Mouse (Mus musculus) Patski (cell line): ENCODE results near the gene Slc16a13. TPM values are rescaled to one million over a fixed set of nuclear protein-coding genes. Genes with fewer than 3 reads are reported as not detected.

Experiments used
- ATAC-seq: fragments of 100-300 bp; one replicate; pipeline ENCODE4 v1.8.0; 2021
- CTCF ChIA-PET: fragments of 350-600 bp; sonication (Branson Sonifier 250); formaldehyde crosslinking; loops from one replicate; lab custom pipeline; 2022; ENCODE audit warnings: inconsistent platforms; lab: Charles Lee
- POLR2A ChIA-PET: fragments of 350-600 bp; sonication (Branson Sonifier 250); formaldehyde crosslinking; loops from one replicate; lab custom pipeline; 2022; ENCODE audit warnings: antibody characterized with exemption, inconsistent platforms; lab: Charles Lee
- DNase-seq: peaks from one replicate; pipeline ENCODE4 v3.0.0-alpha.2; 2011; ENCODE audit warnings: low read depth, low spot score
- H3K27me3 ChIP-seq: fragments of 371-371 bp; one replicate; pipeline ENCODE4 v1.5.1; 2021
- CTCF ChIP-seq: fragments of 100-300 bp; IDR thresholded peaks from one replicate; pipeline ENCODE4 v1.5.1; 2021
- in situ Hi-C: fragments of 300-500 bp; cut with MboI; formaldehyde crosslinking; loops from 3 replicates; pipeline ENCODE4 v1.11.1; 2018; ENCODE audit warnings: low pct_unique_long_range_greater_than_20kb, mixed read lengths
- polyA plus RNA-seq: library from polyadenylated mRNA; unstranded; gene quantifications from one replicate; pipeline ENCODE4 v1.2.3, GENCODE M21; 2021

Gene Slc16a13
- polyA plus RNA-seq, 1 experiment from 2014 or later, result 12.2 TPM

- POLR2A ChIA-PET, result no interaction called here
- ATAC-seq, result no peak
- no peak for TF ChIP-seq CTCF
- CTCF ChIA-PET, result interaction anchor here (1.2 kb wide), 1 partner anchor 15 kb away, joined by 3 read pairs; no protein-coding TSS in a partner anchor
- H3K27me3 ChIP-seq, result peaks cover 22% of the 10 kb centered on the region
- in situ Hi-C loops, result no loop called here
- DNase-seq, result no peak
These were observed 11.7 kb upstream of the Slc16a13 start for GRCm38 (mm10) chr11:70232546-70232945.

GRCm38 (mm10) chr11:70230239-70230727, 9.4 kb upstream of the Slc16a13 start:
- CTCF ChIA-PET, result interaction anchor here (1.0 to 2.5 kb wide), 16 partner anchors 9 to 160 kb away, joined by 3 to 17 read pairs (median 4); partner anchors contain the start of genes Gm21988, Rnasek, Slc16a11 and Slc16a13
- DNase-seq, result no peak
- POLR2A ChIA-PET, result interaction anchor here (0.6 to 1.6 kb wide), 3 partner anchors 9 to 80 kb away, joined by 3 to 7 read pairs (median 6); partner anchors contain the start of genes Gm21988, Rnasek and Slc16a13
- in situ Hi-C loops, result no loop called here
- peaks cover 29% of the 10 kb centered on the region for H3K27me3 ChIP-seq
- no peak for TF ChIP-seq CTCF
- peak; percentile 65 for ATAC-seq

DNA sequence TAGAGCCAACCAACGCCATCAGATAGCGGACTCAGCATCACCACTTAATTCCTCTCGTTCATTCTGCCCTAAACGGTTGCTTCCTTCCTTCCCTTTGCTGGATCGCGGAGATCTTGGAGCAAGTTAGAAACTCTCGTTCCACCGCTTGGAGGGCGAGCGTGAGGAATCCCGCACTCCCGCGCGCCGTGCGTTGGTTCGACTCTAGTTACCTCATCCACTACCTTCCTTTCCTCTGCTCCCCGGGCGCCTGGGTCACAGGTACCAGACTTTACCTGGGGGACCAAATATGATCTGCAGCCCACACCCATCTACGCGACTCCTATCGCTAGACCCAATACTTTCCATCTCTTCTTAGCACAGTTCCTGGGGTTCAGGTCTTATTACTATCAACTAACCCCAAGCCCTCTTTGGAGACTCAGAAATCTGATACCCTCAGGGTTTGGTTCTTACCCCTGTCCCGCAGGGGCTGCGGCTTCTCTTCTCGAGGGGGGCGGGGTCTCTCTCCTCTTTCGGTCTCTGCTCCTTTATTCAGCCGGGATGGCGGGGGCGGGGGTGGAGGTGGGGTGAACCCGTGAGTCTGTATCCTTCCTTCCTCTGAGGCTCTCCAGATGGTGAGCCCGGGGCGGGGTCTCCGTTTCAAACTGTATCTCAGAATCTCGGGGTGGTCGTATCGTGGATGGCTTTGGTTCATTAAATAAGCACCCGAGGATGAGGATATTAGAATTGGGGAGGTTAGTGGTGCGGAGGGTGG, 8.6 kb upstream of the Slc16a13 start, which contains the start of gene Bcl6b:
TSS of gene Bcl6b (minus strand) at position 539 of the 751 bp plus-strand sequence.
- no peak for ATAC-seq

GRCm38 (mm10) chr11:70228828-70229227, 8.0 kb upstream of the Slc16a13 start:
- POLR2A ChIA-PET, result no interaction called here
- H3K27me3 ChIP-seq, result peaks cover 29% of the 10 kb centered on the region
- ATAC-seq, result no peak
- CTCF ChIA-PET, result no interaction called here
- no peak for TF ChIP-seq CTCF
- in situ Hi-C loops, result no loop called here
- no peak for DNase-seq

More for the DNA sequence above, 8.6 kb upstream of the Slc16a13 start, which contains the start of gene Bcl6b:
- ChIA-PET POLR2A (interaction anchor here (1.6 kb wide), 1 partner anchor 8 kb away, joined by 7 read pairs; the partner anchor contains the start of gene Slc16a13), CTCF (interaction anchor here (1.4 to 2.5 kb wide), 6 partner anchors 8 to 159 kb away, joined by 3 to 17 read pairs (median 4); partner anchors contain the start of genes Gm21988, Rnasek and Slc16a13)
- no peak for DNase-seq
- peaks cover 29% of the 10 kb centered on the region for H3K27me3 ChIP-seq
- in situ Hi-C loops, result no loop called here
- TF ChIP-seq CTCF, result no peak

DNA sequence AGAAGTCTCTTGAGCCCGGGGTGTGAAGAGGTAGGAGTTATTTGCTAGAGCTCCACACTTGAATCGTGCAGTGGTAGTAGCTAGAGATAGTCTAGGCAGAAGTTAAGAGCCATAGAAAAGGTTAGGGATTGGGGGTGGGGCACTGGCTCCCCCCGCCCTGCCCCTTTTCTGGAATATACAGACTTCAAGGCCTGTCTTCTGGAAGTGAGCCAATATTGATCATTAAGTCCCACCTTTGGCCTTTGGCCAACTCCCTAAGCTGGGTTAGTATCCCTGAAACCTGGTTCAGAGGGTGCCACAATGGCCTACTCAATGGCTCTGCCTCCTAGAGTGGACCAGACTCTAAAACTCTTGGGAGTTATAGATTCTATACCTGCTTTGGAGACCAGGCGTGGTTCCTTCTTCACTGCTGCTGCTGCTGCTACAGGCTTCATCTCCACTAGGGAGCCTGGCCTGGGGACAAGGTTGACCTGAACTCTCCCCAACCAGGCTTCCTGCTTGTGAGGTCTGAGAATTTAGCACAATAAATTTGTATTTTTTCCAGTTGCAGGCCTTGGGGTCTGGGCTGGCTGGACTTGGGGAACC, 6.9 kb upstream of the Slc16a13 start:
- TF ChIP-seq CTCF, result no peak
- ATAC-seq (no peak), DNase-seq (no peak)
- in situ Hi-C loops, result no loop called here
- H3K27me3 ChIP-seq, result peaks cover 29% of the 10 kb centered on the region
- CTCF ChIA-PET, result no interaction called here
- POLR2A ChIA-PET, result no interaction called here

DNA sequence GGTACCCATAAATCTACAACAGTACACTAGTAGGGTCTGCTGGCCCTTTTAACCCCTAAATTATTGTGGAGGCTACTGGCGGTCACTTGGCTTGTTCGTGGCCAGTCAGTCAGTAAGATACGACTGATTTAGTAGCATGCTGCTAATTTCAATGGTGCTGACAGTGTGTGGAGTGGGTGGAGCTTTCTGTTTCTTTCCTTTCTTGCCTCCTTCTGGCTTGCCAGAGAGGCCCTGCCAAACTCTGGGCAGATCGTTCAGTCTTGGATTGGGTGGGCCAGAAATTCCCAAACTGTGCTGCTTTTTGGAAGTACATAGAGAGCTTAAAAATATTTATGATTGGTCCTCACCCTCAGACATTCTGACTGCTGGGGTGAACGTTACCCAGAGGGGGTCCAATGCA, 6.3 kb upstream of the Slc16a13 start:
- no peak for TF ChIP-seq CTCF
- CTCF ChIA-PET, result no interaction called here
- in situ Hi-C loops, result no loop called here
- DNase-seq (no peak), ATAC-seq (no peak)
- H3K27me3 ChIP-seq, result peaks cover 29% of the 10 kb centered on the region
- POLR2A ChIA-PET, result no interaction called here

DNA sequence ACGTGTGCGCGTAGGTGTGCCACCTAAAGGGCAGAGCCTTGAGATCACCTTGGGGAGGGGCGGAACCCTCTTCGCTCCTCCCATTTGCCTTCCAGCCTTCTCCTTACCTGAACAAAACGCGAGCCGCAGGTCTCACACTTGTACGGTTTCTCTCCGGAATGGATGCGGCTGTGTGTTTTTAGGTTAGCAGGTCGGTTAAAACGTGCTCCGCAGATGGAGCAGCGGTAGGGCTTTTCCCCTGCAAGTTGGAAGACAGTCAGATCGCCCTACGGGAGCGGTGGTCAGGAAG, 5.7 kb upstream of the Slc16a13 start:
- DNase-seq (no peak), ATAC-seq (no peak)
- ChIA-PET POLR2A (no interaction called here), CTCF (no interaction called here)
- TF ChIP-seq CTCF, result no peak
- peaks cover 29% of the 10 kb centered on the region for H3K27me3 ChIP-seq
- in situ Hi-C loops, result no loop called here

GRCm38 (mm10) chr11:70225798-70226601, 5.1 kb upstream of the Slc16a13 start:
- no peak for DNase-seq
- in situ Hi-C loops, result no loop called here
- no peak for TF ChIP-seq CTCF
- H3K27me3 ChIP-seq, result peaks cover 29% of the 10 kb centered on the region
- ATAC-seq, result no peak
- ChIA-PET CTCF (interaction anchor here (1.4 kb wide), 1 partner anchor 17 kb away, joined by 3 read pairs; no protein-coding TSS in a partner anchor), POLR2A (no interaction called here)

DNA sequence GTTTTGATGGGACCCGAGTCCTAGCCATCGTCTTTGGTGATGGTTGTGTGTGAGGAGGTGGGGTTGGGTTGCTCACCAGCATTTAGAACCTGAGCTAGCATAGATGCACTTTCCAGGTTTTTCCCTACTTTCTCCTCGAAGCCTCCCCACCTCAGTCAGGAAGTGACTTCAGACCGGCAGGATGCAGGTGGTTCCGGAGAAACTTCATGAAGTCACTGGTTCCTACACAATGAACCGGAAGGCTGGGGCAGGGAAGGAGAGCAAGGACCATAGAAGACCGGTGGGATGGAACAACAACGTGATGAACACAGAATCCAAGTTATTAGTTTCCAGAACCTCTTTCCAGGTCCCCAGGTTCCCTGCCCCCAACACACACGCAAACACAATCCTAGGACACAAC, 2.9 kb upstream of the Slc16a13 start:
- ATAC-seq (no peak), DNase-seq (no peak)
- ChIA-PET CTCF (interaction anchor here (0.6 kb wide), 1 partner anchor 15 kb away, joined by 3 read pairs; no protein-coding TSS in a partner anchor), POLR2A (interaction anchor here (0.5 kb wide), 1 partner anchor 26 kb away, joined by 4 read pairs; no protein-coding TSS in a partner anchor)
- in situ Hi-C loops, result no loop called here
- peaks cover 16% of the 10 kb centered on the region for H3K27me3 ChIP-seq
- TF ChIP-seq CTCF, result no peak
